Mouse (Mus musculus): ENCODE data around the gene Arsg.
"Not testable (repeated sequence)": the region's sequence is repeated elsewhere in the genome, so short reads cannot be mapped to it uniquely, and the experiment has no call there.

The Arsg gene

GRCm38 (mm10) chr11:109619055-109619454, 145.9 kb downstream of the Arsg start:
- not testable (repeated sequence) for ATAC-seq (ENCODE audit: low TSS enrichment)

DNA sequence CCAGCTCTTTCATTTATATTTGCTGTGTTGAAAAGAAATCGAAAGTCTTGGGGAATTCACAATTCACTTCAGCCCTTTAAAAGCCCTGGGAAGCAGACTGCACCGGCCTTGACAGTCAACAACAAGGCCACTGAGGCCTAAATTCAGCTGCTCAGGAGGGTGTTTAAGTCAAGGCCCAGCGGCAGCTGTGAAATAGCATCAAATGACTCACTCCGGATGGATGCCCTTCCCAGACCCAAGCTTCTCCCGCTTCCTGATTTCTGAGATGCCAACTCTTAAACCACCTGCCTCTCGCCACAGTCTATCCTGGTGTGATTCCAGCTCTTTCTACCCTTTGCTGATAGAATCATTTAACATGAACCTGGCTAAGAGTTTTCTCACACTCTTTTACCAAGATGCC, 147.2 kb downstream of the Arsg start:
- ATAC-seq (ENCODE audit: low TSS enrichment) = no peak

DNA sequence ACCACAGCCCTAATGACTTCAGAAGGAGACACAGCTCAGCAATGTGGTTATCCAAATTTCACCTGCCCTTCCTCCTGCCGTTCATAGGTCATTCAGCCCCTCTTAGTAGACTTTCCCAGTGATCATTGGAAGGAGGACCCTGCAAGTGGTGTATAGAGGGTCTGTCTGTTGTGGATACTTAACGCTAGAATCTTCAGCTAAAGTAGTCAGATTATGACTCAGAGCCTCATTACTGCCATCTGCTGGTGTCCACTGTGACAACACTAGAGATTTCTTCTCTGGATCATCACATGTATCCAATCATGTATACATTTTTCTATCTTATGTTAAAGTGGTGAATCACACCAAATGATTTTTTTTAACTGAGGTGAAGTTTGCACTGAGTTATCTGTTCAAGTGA, 148.0 kb downstream of the Arsg start:
- peak; percentile 89 for ATAC-seq (ENCODE audit: low TSS enrichment)

- ATAC-seq (ENCODE audit: low TSS enrichment) = peak; percentile 46
Measured at GRCm38 (mm10) chr11:109622518-109623037, 149.4 kb downstream of the Arsg start.

Measured in frontal cortex, adult (tissue).